Mouse (Mus musculus): ENCODE measurements around the gene Zfp770. TPM values are rescaled to one million over a fixed set of nuclear protein-coding genes. Genes with fewer than 3 reads are reported as not detected.

Zfp770 gene
- polyA plus RNA-seq, 2 experiments, result 1.5 to 2.5 TPM

DNA sequence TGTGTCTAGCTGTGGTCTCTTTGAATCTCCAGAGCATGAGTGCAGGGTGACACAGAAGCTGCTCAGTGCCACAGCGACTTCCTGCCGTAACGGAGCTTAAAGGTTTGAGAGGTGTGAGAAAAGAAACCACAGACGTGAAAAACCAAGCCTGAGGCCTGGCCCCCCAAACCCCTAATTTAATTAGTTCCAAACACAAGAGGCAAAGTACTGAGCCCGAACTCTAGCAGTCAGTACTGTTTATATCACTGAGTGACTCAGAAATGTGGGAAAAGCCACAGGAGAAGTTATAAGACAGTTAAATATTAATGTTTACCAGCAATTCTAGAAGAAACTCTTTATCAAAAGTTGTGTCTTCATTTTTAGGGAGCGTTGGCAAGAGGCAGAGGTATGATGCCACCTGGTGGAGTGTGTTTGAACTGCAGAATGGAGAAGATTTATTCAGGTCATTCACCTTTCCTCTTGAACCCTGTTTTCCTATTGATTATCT, 55.9 kb downstream of the Zfp770 start:
- Histone ChIP-seq H3K9me3 (ENCODE audit: control insufficient read depth, low read length) (no peaks in the 10 kb centered on the region), H3K27me3 (ENCODE audit: control insufficient read depth, insufficient read depth, low read length) (no peaks in the 10 kb centered on the region), H3K36me3 (replicated peaks; ENCODE audit: control insufficient read depth, insufficient read depth, low read depth) (peaks cover 57% of the 10 kb centered on the region), H3K9ac (replicated peaks) (no peak overlapping the region), H3K27ac (no peak overlapping the region), H3K4me3 (ENCODE audit: insufficient read depth in 1 of 2, low read depth in 2 of 2, low read length in 2 of 2) (no peak overlapping the region), H3K4me1 (replicated peaks; ENCODE audit: control insufficient read depth in 2 of 2, insufficient read depth in 2 of 2, low read length in 1 of 2) (no peaks in the 10 kb centered on the region), H3K4me2 (ENCODE audit: low read depth) (no peak overlapping the region)
- ATAC-seq (ENCODE audit: insufficient read depth), result no peak
- TF ChIP-seq EP300 (IDR thresholded peaks at IDR 0.05; ENCODE audit: low read depth) (no peak), CTCF (IDR thresholded peaks at IDR 0.05; ENCODE audit: low read depth) (peak; percentile 71)
- DNase-seq (ENCODE audit: low read depth in 3 of 3, low spot score in 3 of 3), result peak; percentile 5 to 9 (median 7)
- 69% methylated on average over 6 of the region's 6 CpGs for WGBS (ENCODE audit: insufficient replicate concordance)

- Histone ChIP-seq H3K27ac (no peak overlapping the region), H3K27me3 (ENCODE audit: control insufficient read depth, insufficient read depth, low read length) (no peaks in the 10 kb centered on the region), H3K9ac (replicated peaks) (no peak overlapping the region), H3K36me3 (replicated peaks; ENCODE audit: control insufficient read depth, insufficient read depth, low read depth) (peaks cover 55% of the 10 kb centered on the region), H3K4me2 (ENCODE audit: low read depth) (no peak overlapping the region), H3K9me3 (ENCODE audit: control insufficient read depth, low read length) (no peaks in the 10 kb centered on the region), H3K4me3 (ENCODE audit: insufficient read depth in 1 of 2, low read depth in 2 of 2, low read length in 2 of 2) (no peak overlapping the region), H3K4me1 (replicated peaks; ENCODE audit: control insufficient read depth in 2 of 2, insufficient read depth in 2 of 2, low read length in 1 of 2) (no peaks in the 10 kb centered on the region)
- DNase-seq (ENCODE audit: low read depth in 3 of 3, low spot score in 3 of 3) (no peak), ATAC-seq (ENCODE audit: insufficient read depth) (no peak)
- TF ChIP-seq CTCF (IDR thresholded peaks at IDR 0.05; ENCODE audit: low read depth), result no peak
- TF ChIP-seq EP300 (IDR thresholded peaks at IDR 0.05; ENCODE audit: low read depth), result no peak
- 69% methylated on average over 5 of the region's 5 CpGs for WGBS (ENCODE audit: insufficient replicate concordance)
Observed at GRCm38 (mm10) chr2:114144915-114145314, 56.4 kb downstream of the Zfp770 start.

DNA sequence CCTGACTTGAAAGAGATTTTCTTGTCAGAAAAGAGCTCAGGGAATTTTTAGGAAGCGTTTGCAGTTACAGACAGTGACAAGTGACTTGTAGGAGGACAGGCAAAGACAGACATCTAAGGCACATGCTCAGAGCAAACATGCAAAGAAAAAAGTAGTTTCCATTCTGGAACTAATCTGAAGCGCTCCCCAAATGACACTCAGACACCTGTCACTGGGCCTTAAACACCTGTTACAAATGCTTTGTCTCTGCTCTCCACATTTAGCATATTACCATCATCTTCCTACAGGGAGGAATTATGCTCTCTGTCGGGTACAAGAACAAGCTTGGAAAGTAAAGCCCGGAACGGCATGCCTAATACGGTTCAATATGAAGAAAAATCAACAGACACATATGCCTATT, 57.4 kb downstream of the Zfp770 start:
- Histone ChIP-seq H3K36me3 (replicated peaks; ENCODE audit: control insufficient read depth, insufficient read depth, low read depth) (peaks cover 57% of the 10 kb centered on the region), H3K27me3 (ENCODE audit: control insufficient read depth, insufficient read depth, low read length) (no peaks in the 10 kb centered on the region), H3K9ac (replicated peaks) (no peak overlapping the region), H3K4me1 (replicated peaks; ENCODE audit: control insufficient read depth in 2 of 2, insufficient read depth in 2 of 2, low read length in 1 of 2) (no peaks in the 10 kb centered on the region), H3K27ac (no peak overlapping the region), H3K9me3 (ENCODE audit: control insufficient read depth, low read length) (no peaks in the 10 kb centered on the region), H3K4me2 (ENCODE audit: low read depth) (no peak overlapping the region), H3K4me3 (ENCODE audit: insufficient read depth in 1 of 2, low read depth in 2 of 2, low read length in 2 of 2) (no peak overlapping the region)
- WGBS (ENCODE audit: insufficient replicate concordance), result 85% methylated on average over 6 of the region's 6 CpGs
- no peak for ATAC-seq (ENCODE audit: insufficient read depth)
- no peak for DNase-seq (ENCODE audit: low read depth in 3 of 3, low spot score in 3 of 3)
- TF ChIP-seq EP300 (IDR thresholded peaks at IDR 0.05; ENCODE audit: low read depth) (no peak), CTCF (IDR thresholded peaks at IDR 0.05; ENCODE audit: low read depth) (no peak)

Small RNA genes within 50 kb of the gene (microRNA-seq; reads per million reads assigned to microRNA genes)
- not detected for gene Mir7002

Other genes starting within 250 kb of the Zfp770 start
- gene Gjd2, start 187.8 kb downstream of the Zfp770 start, polyA plus RNA-seq (2012; rRNA removed), result 0.04 TPM in 1 of 2 replicates, not detected in the other
- not detected in 2 replicates for gene Gjd2, start 187.8 kb downstream of the Zfp770 start, polyA plus RNA-seq (2014; fragmentation: Nextera tagmentation; extraction: Ambion mirVana)
- 1.1 and 1.6 TPM in 2 replicates for gene Actc1, start 147.9 kb downstream of the Zfp770 start, polyA plus RNA-seq (2012; rRNA removed)
- 1.1 and 1.4 TPM in 2 replicates for gene Actc1, start 147.9 kb downstream of the Zfp770 start, polyA plus RNA-seq (2014; fragmentation: Nextera tagmentation; extraction: Ambion mirVana)
- 13.1 and 16.4 TPM in 2 replicates for gene Aqr, start 14.4 kb downstream of the Zfp770 start, polyA plus RNA-seq (2012; rRNA removed)
- 21.6 and 21.8 TPM in 2 replicates for gene Aqr, start 14.4 kb downstream of the Zfp770 start, polyA plus RNA-seq (2014; fragmentation: Nextera tagmentation; extraction: Ambion mirVana)